22 mouse cellular contexts compared by ENCODE assay signal in genomic region chr12:84382369-84382768, GRCm38 (mm10). TPM values are rescaled to one million over a fixed set of nuclear protein-coding genes. Genes with fewer than 3 reads are reported as not detected.
DNase-seq lines count a peak whose midpoint lies in the region; ATAC-seq and TF ChIP-seq lines count a peak whose summit lies in the region.
"Had no signal": no experiment of that assay in that cellular context is flagged by ENCODE, and none has a peak within 500 bp of the region (broad histone marks: within the 10 kb centered on the region; RNA-seq: fewer than 3 reads in every experiment).

No protein-coding gene starts in this region.

- no peaks in the 10 kb centered on the region for H3K27me3 ChIP-seq in heart, embryonic 11.5 days (ENCODE audit: control insufficient read depth, insufficient read depth, low read length)
- H3K27me3 ChIP-seq in heart, embryonic 15.5 days: no peaks in the 10 kb centered on the region
- no peaks in the 10 kb centered on the region for H3K27me3 ChIP-seq in forebrain, embryonic 11.5 days (ENCODE audit: control insufficient read depth, insufficient read depth, low read length)
- H3K27me3 ChIP-seq in liver, postnatal 0 days (ENCODE audit: insufficient read depth, low read length): no peaks in the 10 kb centered on the region
- H3K27me3 ChIP-seq: embryonic facial prominence, embryonic 15.5 days; forebrain, embryonic 15.5 days; hindbrain, embryonic 12.5 days had no signal

- peak overlapping the region; percentile 23 for H3K4me3 ChIP-seq in heart, embryonic 11.5 days (ENCODE audit: low read depth, low read length)
- H3K4me3 ChIP-seq in heart, embryonic 15.5 days: peak overlapping the region; percentile 33
- no peak overlapping the region for H3K4me3 ChIP-seq in forebrain, embryonic 11.5 days (ENCODE audit: low read depth, low read length)
- H3K4me3 ChIP-seq in liver, postnatal 0 days (ENCODE audit: low read depth, low read length): no peak overlapping the region
- H3K4me3 ChIP-seq: embryonic facial prominence, embryonic 15.5 days; erythroblast, embryonic 14.5 days; forebrain, embryonic 10.5 days; forebrain, embryonic 15.5 days; hindbrain, embryonic 12.5 days had no signal

- no peak for TF ChIP-seq EP300 in liver, postnatal 0 days (IDR thresholded peaks at IDR 0.05; ENCODE audit: low read depth)

- H3K4me1 ChIP-seq in heart, embryonic 11.5 days (ENCODE audit: control insufficient read depth, insufficient read depth, low read length): peaks cover 19% of the 10 kb centered on the region
- peaks cover 41% of the 10 kb centered on the region for H3K4me1 ChIP-seq in heart, embryonic 15.5 days (replicated peaks)
- no peaks in the 10 kb centered on the region for H3K4me1 ChIP-seq in forebrain, embryonic 11.5 days (replicated peaks; ENCODE audit: control insufficient read depth, insufficient read depth, low read length)
- H3K4me1 ChIP-seq in liver, postnatal 0 days (ENCODE audit: insufficient read depth): peaks cover 17% of the 10 kb centered on the region
- H3K4me1 ChIP-seq: embryonic facial prominence, embryonic 15.5 days; forebrain, embryonic 10.5 days; forebrain, embryonic 15.5 days; hindbrain, embryonic 12.5 days had no signal

- peak overlapping the region; percentile 34 for H3K4me2 ChIP-seq in heart, embryonic 11.5 days
- H3K4me2 ChIP-seq in heart, embryonic 15.5 days: peak overlapping the region; percentile 39
- H3K4me2 ChIP-seq in forebrain, embryonic 11.5 days (ENCODE audit: low read depth, low read length, severe bottlenecking): no peak overlapping the region
- H3K4me2 ChIP-seq in liver, postnatal 0 days (ENCODE audit: low read depth, low read length): no peak overlapping the region
- H3K4me2 ChIP-seq: embryonic facial prominence, embryonic 15.5 days; forebrain, embryonic 15.5 days; hindbrain, embryonic 12.5 days had no signal

- no peak for TF ChIP-seq CTCF in liver, postnatal 0 days (IDR thresholded peaks at IDR 0.05; ENCODE audit: low read depth)

- H3K9ac ChIP-seq in heart, embryonic 11.5 days (ENCODE audit: low read depth, low read length): no peak overlapping the region; the same call in 1 of the 2 replicates
- H3K9ac ChIP-seq in heart, embryonic 15.5 days: no peak overlapping the region
- no peak overlapping the region for H3K9ac ChIP-seq in forebrain, embryonic 11.5 days (ENCODE audit: low read length)
- no peak overlapping the region for H3K9ac ChIP-seq in liver, postnatal 0 days (replicated peaks)
- H3K9ac ChIP-seq: embryonic facial prominence, embryonic 15.5 days; forebrain, embryonic 15.5 days; hindbrain, embryonic 12.5 days had no signal

- no peaks in the 10 kb centered on the region for H3K9me3 ChIP-seq in heart, embryonic 11.5 days (replicated peaks; ENCODE audit: control insufficient read depth, low read length)
- H3K9me3 ChIP-seq in heart, embryonic 15.5 days (replicated peaks): no peaks in the 10 kb centered on the region
- no peaks in the 10 kb centered on the region for H3K9me3 ChIP-seq in forebrain, embryonic 11.5 days (ENCODE audit: control insufficient read depth, low read length)
- H3K9me3 ChIP-seq in liver, postnatal 0 days (ENCODE audit: low read length): no peaks in the 10 kb centered on the region
- H3K9me3 ChIP-seq: embryonic facial prominence, embryonic 15.5 days; forebrain, embryonic 10.5 days; forebrain, embryonic 15.5 days; hindbrain, embryonic 12.5 days had no signal

- H3K36me3 ChIP-seq in heart, embryonic 11.5 days (ENCODE audit: control insufficient read depth, insufficient read depth, low read length): no peaks in the 10 kb centered on the region
- peaks cover 16% of the 10 kb centered on the region; the same call in 1 of the 2 replicates for H3K36me3 ChIP-seq in heart, embryonic 15.5 days
- no peaks in the 10 kb centered on the region for H3K36me3 ChIP-seq in forebrain, embryonic 11.5 days (ENCODE audit: control insufficient read depth, insufficient read depth, low read length)
- H3K36me3 ChIP-seq in liver, postnatal 0 days (replicated peaks; ENCODE audit: insufficient read depth, low read length): peaks cover 17% of the 10 kb centered on the region; the same call in 1 of the 2 replicates
- H3K36me3 ChIP-seq: embryonic facial prominence, embryonic 15.5 days had no signal

- peak; percentile 46 to 61 for DNase-seq in heart, adult 18-20 months
- DNase-seq in heart, adult 8-10 months (ENCODE audit: low spot score): no peak
- DNase-seq in heart, postnatal 4 days: peak; percentile 50
- DNase-seq in adrenal gland, postnatal 10 days: no peak
- no peak for DNase-seq in forebrain, embryonic 11.5 days (ENCODE audit: low spot score)
- no peak for DNase-seq in liver, postnatal 0 days
- DNase-seq: adrenal gland, postnatal 14 days; cerebellum, adult 2 months; cerebellum, postnatal 14 days; embryo, embryonic 11 days; gastrocnemius, postnatal 36 days; kidney, adult 11 months; kidney, adult 9 months had no signal

- WGBS in heart, embryonic 11.5 days (ENCODE audit: insufficient replicate concordance): 55% methylated on average over 4 of the region's 4 CpGs
- 55% methylated on average over 4 of the region's 4 CpGs for WGBS in heart, embryonic 15.5 days
- 82% methylated on average over 4 of the region's 4 CpGs for WGBS in forebrain, embryonic 11.5 days
- WGBS in liver, postnatal 0 days (ENCODE audit: insufficient replicate concordance): 84% methylated on average over 4 of the region's 4 CpGs

- peak; percentile 83 for ATAC-seq in heart, embryonic 11.5 days (replicated peaks; ENCODE audit: insufficient number of reproducible peaks, low FRiP score, low TSS enrichment)
- peak; percentile 62 for ATAC-seq in heart, embryonic 15.5 days (replicated peaks; ENCODE audit: insufficient number of reproducible peaks, insufficient read depth, low FRiP score, low read depth)
- no peak for ATAC-seq in forebrain, embryonic 11.5 days (replicated peaks; ENCODE audit: low FRiP score)
- no peak for ATAC-seq in liver, postnatal 0 days
- ATAC-seq: forebrain, embryonic 15.5 days; hindbrain, embryonic 16.5 days; inflammation-experienced regulatory T-cells, adult 6 months had no signal

- peak overlapping the region; percentile 81 for H3K27ac ChIP-seq in heart, embryonic 11.5 days (ENCODE audit: low read depth, low read length)
- H3K27ac ChIP-seq in heart, embryonic 15.5 days: peak overlapping the region; percentile 81
- H3K27ac ChIP-seq in forebrain, embryonic 11.5 days (ENCODE audit: low read depth, low read length): no peak overlapping the region
- H3K27ac ChIP-seq in liver, postnatal 0 days (ENCODE audit: low read depth): no peak overlapping the region
- H3K27ac ChIP-seq: embryonic facial prominence, embryonic 15.5 days; forebrain, embryonic 10.5 days; forebrain, embryonic 15.5 days; hindbrain, embryonic 12.5 days had no signal

RNA-seq across cellular contexts. Expression of gene Fam161b, which starts 20.7 kb away (rescaled TPM):
- total RNA-seq in heart, adult 18-20 months (2021): 1 to 10 TPM; 8.8 to 9.2 TPM
- 10 to 100 TPM in 3 of 4 experiments, 1 to 10 TPM in 1; 9.8 to 13.2 (median 11.0) TPM for total RNA-seq in heart, adult 8-10 months (2022)
- 5.7 and 6.6 TPM in 2 replicates for polyA plus RNA-seq in heart, embryonic 11.5 days (2014; fragmentation: Nextera tagmentation; extraction: Ambion mirVana)
- 7.1 TPM in 2 replicates for polyA plus RNA-seq in heart, embryonic 15.5 days (2015; fragmentation: Nextera tagmentation; extraction: Ambion mirVana)
- 1 to 10 TPM; 4.0 to 4.3 TPM for total RNA-seq in heart, postnatal 4 days (2021)
- 1 to 10 TPM; 1.7 to 4.3 TPM for total RNA-seq in adrenal gland, postnatal 10 days (2021)
- polyA plus RNA-seq in forebrain, embryonic 11.5 days (2014; fragmentation: Nextera tagmentation; extraction: Ambion mirVana): 8.0 and 8.3 TPM in 2 replicates
- polyA plus RNA-seq in liver, postnatal 0 days (2015; fragmentation: Nextera tagmentation; extraction: Ambion mirVana): 0.15 and 0.31 TPM in 2 replicates

RNA-seq across cellular contexts. Expression of gene Coq6, which starts 20.9 kb away (rescaled TPM):
- total RNA-seq in heart, adult 18-20 months (2021): 100 to 1,000 TPM; 110 to 112 TPM
- total RNA-seq in heart, adult 8-10 months (2022): 100 to 1,000 TPM in 2 of 4 experiments, 10 to 100 TPM in 2; 99.6 to 103 (median 101) TPM
- 57.4 and 68.0 TPM in 2 replicates for polyA plus RNA-seq in heart, embryonic 11.5 days (2014; fragmentation: Nextera tagmentation; extraction: Ambion mirVana)
- polyA plus RNA-seq in heart, embryonic 15.5 days (2015; fragmentation: Nextera tagmentation; extraction: Ambion mirVana): 73.7 and 77.7 TPM in 2 replicates
- total RNA-seq in heart, postnatal 4 days (2021): 10 to 100 TPM; 91.6 to 94.9 TPM
- 100 to 1,000 TPM; 100 to 114 TPM for total RNA-seq in adrenal gland, postnatal 10 days (2021)
- 40.3 and 46.2 TPM in 2 replicates for polyA plus RNA-seq in forebrain, embryonic 11.5 days (2014; fragmentation: Nextera tagmentation; extraction: Ambion mirVana)
- 17.6 and 18.7 TPM in 2 replicates for polyA plus RNA-seq in liver, postnatal 0 days (2015; fragmentation: Nextera tagmentation; extraction: Ambion mirVana)

RNA-seq across cellular contexts. Expression of gene Entpd5, which starts 26.5 kb away (rescaled TPM):
- 10 to 100 TPM; 74.0 to 80.2 TPM for total RNA-seq in heart, adult 18-20 months (2021)
- total RNA-seq in heart, adult 8-10 months (2022): 100 to 1,000 TPM in 1 of 4 experiments, 10 to 100 TPM in 3; 69.5 to 108 (median 85.9) TPM
- 26.9 and 29.0 TPM in 2 replicates for polyA plus RNA-seq in heart, embryonic 11.5 days (2014; fragmentation: Nextera tagmentation; extraction: Ambion mirVana)
- 30.3 and 32.2 TPM in 2 replicates for polyA plus RNA-seq in heart, embryonic 15.5 days (2015; fragmentation: Nextera tagmentation; extraction: Ambion mirVana)
- 10 to 100 TPM; 45.8 to 46.0 TPM for total RNA-seq in heart, postnatal 4 days (2021)
- total RNA-seq in adrenal gland, postnatal 10 days (2021): 10 to 100 TPM; 66.3 to 74.5 TPM
- polyA plus RNA-seq in forebrain, embryonic 11.5 days (2014; fragmentation: Nextera tagmentation; extraction: Ambion mirVana): 11.9 and 12.3 TPM in 2 replicates
- 23.5 and 24.8 TPM in 2 replicates for polyA plus RNA-seq in liver, postnatal 0 days (2015; fragmentation: Nextera tagmentation; extraction: Ambion mirVana)

RNA-seq across cellular contexts. Expression of gene Bbof1, which starts 26.5 kb away (rescaled TPM):
- 1 to 10 TPM; 1.4 to 1.5 TPM for total RNA-seq in heart, adult 18-20 months (2021)
- 1 to 10 TPM in 3 of 4 experiments, under 1 TPM in 1; 0.92 to 2.3 (median 1.4) TPM for total RNA-seq in heart, adult 8-10 months (2022)
- polyA plus RNA-seq in heart, embryonic 11.5 days (2014; fragmentation: Nextera tagmentation; extraction: Ambion mirVana): 1.1 and 2.5 TPM in 2 replicates
- polyA plus RNA-seq in heart, embryonic 15.5 days (2015; fragmentation: Nextera tagmentation; extraction: Ambion mirVana): 1.1 and 1.5 TPM in 2 replicates
- 1 to 10 TPM; 2.5 to 3.0 TPM for total RNA-seq in heart, postnatal 4 days (2021)
- 1 to 10 TPM; 5.7 to 8.4 TPM for total RNA-seq in adrenal gland, postnatal 10 days (2021)
- 1.5 and 2.1 TPM in 2 replicates for polyA plus RNA-seq in forebrain, embryonic 11.5 days (2014; fragmentation: Nextera tagmentation; extraction: Ambion mirVana)
- 0.34 and 0.51 TPM in 2 replicates for polyA plus RNA-seq in liver, postnatal 0 days (2015; fragmentation: Nextera tagmentation; extraction: Ambion mirVana)

RNA-seq across cellular contexts. Expression of gene Rnf113a2, which starts 34.6 kb away (rescaled TPM):
- total RNA-seq in heart, adult 18-20 months (2021): 10 to 100 TPM in 1 of 2 experiments, 1 to 10 TPM in 1; 9.7 to 10.5 TPM
- 10 to 100 TPM in 2 of 4 experiments, 1 to 10 TPM in 2; 9.4 to 12.7 (median 11.1) TPM for total RNA-seq in heart, adult 8-10 months (2022)
- polyA plus RNA-seq in heart, embryonic 11.5 days (2014; fragmentation: Nextera tagmentation; extraction: Ambion mirVana): 21.6 and 26.1 TPM in 2 replicates
- 19.7 and 22.2 TPM in 2 replicates for polyA plus RNA-seq in heart, embryonic 15.5 days (2015; fragmentation: Nextera tagmentation; extraction: Ambion mirVana)
- 10 to 100 TPM; 11.3 to 13.5 TPM for total RNA-seq in heart, postnatal 4 days (2021)
- 10 to 100 TPM; 13.9 to 14.7 TPM for total RNA-seq in adrenal gland, postnatal 10 days (2021)
- polyA plus RNA-seq in forebrain, embryonic 11.5 days (2014; fragmentation: Nextera tagmentation; extraction: Ambion mirVana): 23.9 and 29.2 TPM in 2 replicates
- 13.3 and 13.9 TPM in 2 replicates for polyA plus RNA-seq in liver, postnatal 0 days (2015; fragmentation: Nextera tagmentation; extraction: Ambion mirVana)

Comparison
In these comparisons a context has a peak if more than half of its experiments do, and no peak if none do; other contexts are left out.
1. DNase-seq: peak in heart, adult 18-20 months (2 of 2) and heart, postnatal 4 days (single experiment); none in heart, adult 8-10 months (single experiment), adrenal gland, postnatal 10 days (single experiment), forebrain, embryonic 11.5 days (single experiment) and liver, postnatal 0 days (single experiment).
2. ATAC-seq: peak in heart, embryonic 11.5 days (single experiment) and heart, embryonic 15.5 days (single experiment); none in forebrain, embryonic 11.5 days (single experiment) and liver, postnatal 0 days (single experiment).
3. H3K27ac ChIP-seq: peak in heart, embryonic 11.5 days (single experiment) and heart, embryonic 15.5 days (single experiment); none in forebrain, embryonic 11.5 days (single experiment) and liver, postnatal 0 days (single experiment).
4. H3K4me2 ChIP-seq: peak in heart, embryonic 11.5 days (single experiment) and heart, embryonic 15.5 days (single experiment); none in forebrain, embryonic 11.5 days (single experiment) and liver, postnatal 0 days (single experiment).
5. H3K4me3 ChIP-seq: peak in heart, embryonic 11.5 days (single experiment) and heart, embryonic 15.5 days (single experiment); none in forebrain, embryonic 11.5 days (single experiment) and liver, postnatal 0 days (single experiment).